Mouse (Mus musculus): ENCODE measurements around the gene Enpp1.

DNA sequence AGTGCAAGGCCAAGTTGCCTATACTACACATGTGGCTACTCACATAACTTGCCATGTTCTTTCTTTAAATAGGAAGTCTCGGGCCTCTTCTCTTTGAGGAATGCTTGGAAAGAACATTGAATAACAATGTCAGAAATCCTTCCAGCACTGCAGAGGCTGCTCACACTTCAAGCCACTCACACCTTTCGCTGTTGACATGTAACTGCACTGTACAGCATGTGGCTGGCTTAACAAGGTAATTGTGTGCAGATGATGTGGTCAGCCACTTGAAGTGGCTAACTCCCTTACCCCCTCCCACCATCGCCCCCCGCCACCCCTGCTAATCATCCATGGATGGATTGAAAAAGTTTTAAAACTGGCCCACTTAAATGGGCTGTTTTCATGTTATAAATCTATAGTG, 118.4 kb downstream of the Enpp1 start:
- TF ChIP-seq CHD1 (IDR thresholded peaks at IDR 0.05; ENCODE audit: low read depth, low read length) (no peak), POLR2AphosphoS2 (IDR thresholded peaks at IDR 0.05; ENCODE audit: low read length) (no peak), USF1 (IDR thresholded peaks at IDR 0.05; ENCODE audit: low read depth, low read length) (no peak), CTCF (IDR thresholded peaks at IDR 0.05 in 2 of 3, conservative IDR thresholded peaks at IDR 0.05 in 1 of 3; ENCODE audit: control insufficient read depth in 1 of 3, insufficient read depth in 1 of 3, low read depth in 2 of 3, low read length in 3 of 3, poor library complexity in 1 of 3, severe bottlenecking in 1 of 3) (no peak), EP300 (IDR thresholded peaks at IDR 0.05; ENCODE audit: low read depth in 1 of 2, low read length in 2 of 2) (no peak), TAL1 (IDR thresholded peaks at IDR 0.05; ENCODE audit: low read length) (no peak)

Data from MEL (cell line).